Mouse (Mus musculus) c-Kit-positive CD71-positive TER-119-positive erythroid progenitor cells, embryonic 14.5 days (primary cell): ENCODE data around the gene Polr3gl.

Experiments used
- DNase-seq: peaks from one replicate; pipeline ENCODE4 v3.0.0-alpha.2; 2013; ENCODE audit warnings: low spot score

The Polr3gl gene

GRCm38 (mm10) chr3:96573611-96574511 lies 20.1 kb downstream of the Polr3gl start:
- DNase-seq = no peak

- no peak for DNase-seq
These were observed 21.9 kb downstream of the Polr3gl start for GRCm38 (mm10) chr3:96571896-96572698.

- DNase-seq = no peak
These were observed 22.6 kb downstream of the Polr3gl start for GRCm38 (mm10) chr3:96571336-96571735.

GRCm38 (mm10) chr3:96570643-96571042 lies 23.3 kb downstream of the Polr3gl start:
- no peak for DNase-seq

- DNase-seq = no peak
These were observed 23.9 kb downstream of the Polr3gl start for GRCm38 (mm10) chr3:96569966-96570605.

GRCm38 (mm10) chr3:96569506-96569905 lies 24.5 kb downstream of the Polr3gl start:
- DNase-seq = no peak

GRCm38 (mm10) chr3:96568605-96569004 lies 25.4 kb downstream of the Polr3gl start:
- DNase-seq = no peak

GRCm38 (mm10) chr3:96566661-96567450 lies 27.1 kb downstream of the Polr3gl start:
- DNase-seq = no peak

- DNase-seq = no peak
These were observed 28.9 kb downstream of the Polr3gl start for GRCm38 (mm10) chr3:96565105-96565504.

GRCm38 (mm10) chr3:96564633-96565032 lies 29.3 kb downstream of the Polr3gl start:
- no peak for DNase-seq

- no peak for DNase-seq
These were observed 29.9 kb downstream of the Polr3gl start for GRCm38 (mm10) chr3:96563911-96564632.

GRCm38 (mm10) chr3:96563267-96563666 lies 30.7 kb downstream of the Polr3gl start:
- DNase-seq = no peak

GRCm38 (mm10) chr3:96561946-96562681 lies 31.9 kb downstream of the Polr3gl start:
- no peak for DNase-seq

- no peak for DNase-seq
These were observed 32.9 kb downstream of the Polr3gl start for GRCm38 (mm10) chr3:96560881-96561668.

GRCm38 (mm10) chr3:96559911-96560850 lies 33.8 kb downstream of the Polr3gl start:
- DNase-seq = no peak

- no peak for DNase-seq
These were observed 34.5 kb downstream of the Polr3gl start for GRCm38 (mm10) chr3:96559398-96559910.

- no peak for DNase-seq
These were observed 35.2 kb downstream of the Polr3gl start for GRCm38 (mm10) chr3:96558668-96559196.

- DNase-seq = no peak
These were observed 35.8 kb downstream of the Polr3gl start for GRCm38 (mm10) chr3:96558159-96558558.
